Mouse (Mus musculus) liver, postnatal 0 days (tissue): Measurements from ENCODE around the gene Pten. TPM values are rescaled to one million over a fixed set of nuclear protein-coding genes. Genes with fewer than 3 reads are reported as not detected.

Experiments
- ATAC-seq: fragments of 200-750 bp; cut with Nextera tagmentation; 2 replicates; pipeline ENCODE4 v1.8.0; 2017; ENCODE audit warnings: mild to moderate bottlenecking, moderate library complexity
- DNase-seq: peaks from one replicate; pipeline ENCODE4 v3.0.0-alpha.2; 2016
- H3K27ac ChIP-seq: fragments of 300-500 bp; sonication (generic); 2 replicates; pipeline ENCODE4 v1.5.1; 2014; ENCODE audit warnings: antibody characterized with exemption, moderate library complexity, mild to moderate bottlenecking, low read depth
- H3K27me3 ChIP-seq: fragments of 300-500 bp; sonication (generic); 2 replicates; pipeline ENCODE4 v1.6.1; 2014; ENCODE audit warnings: low read length, control low read depth, mixed read lengths; ENCODE audit not compliant: insufficient read depth
- H3K36me3 ChIP-seq: fragments of 300-500 bp; sonication (generic); replicated peaks from 2 replicates; pipeline ENCODE4 v1.6.1; 2014; ENCODE audit warnings: mild to moderate bottlenecking, control low read depth, low read length, moderate library complexity, mixed read lengths; ENCODE audit not compliant: insufficient read depth
- H3K4me1 ChIP-seq: fragments of 300-500 bp; sonication (generic); 2 replicates; pipeline ENCODE4 v1.6.1; 2014; ENCODE audit warnings: antibody characterized with exemption, mild to moderate bottlenecking, control low read depth; ENCODE audit not compliant: insufficient read depth
- H3K4me2 ChIP-seq: fragments of 300-500 bp; sonication (generic); 2 replicates; pipeline ENCODE4 v1.6.1; 2014; ENCODE audit warnings: low read depth, mild to moderate bottlenecking, low read length, moderate library complexity, mixed read lengths
- H3K4me3 ChIP-seq: fragments of 300-500 bp; sonication (generic); 2 replicates; pipeline ENCODE4 v1.5.1; 2014; ENCODE audit warnings: low read depth, low read length
- H3K9ac ChIP-seq: fragments of 300-500 bp; sonication (generic); replicated peaks from 2 replicates; pipeline ENCODE4 v1.6.1; 2014; ENCODE audit warnings: mild to moderate bottlenecking, moderate library complexity
- H3K9me3 ChIP-seq: fragments of 300-500 bp; sonication (generic); 2 replicates; pipeline ENCODE4 v1.6.1; 2016; ENCODE audit warnings: mild to moderate bottlenecking, control low read depth, low read length, mixed read lengths
- CTCF ChIP-seq: sonication (generic); IDR thresholded peaks from 2 replicates; pipeline ENCODE4 v1.5.1; 2016; ENCODE audit warnings: antibody characterized with exemption, low read depth
- EP300 ChIP-seq: IDR thresholded peaks from 2 replicates; pipeline ENCODE4 v1.6.1; 2016; ENCODE audit warnings: antibody characterized with exemption, low read depth, mild to moderate bottlenecking
- WGBS: fragments of 180-500 bp; shearing (Covaris S2); extraction: QIAGEN DNeasy Blood & Tissue Kit; methylation state at CpG from one replicate; pipeline ENCODE4 v1.1.7; 2014; ENCODE audit not compliant: insufficient replicate concordance; 5-methylcytosine and 5-hydroxymethylcytosine counted together
- polyA plus RNA-seq: library from polyadenylated mRNA; unstranded; fragments of >200 nt; fragmentation: Nextera tagmentation; extraction: Ambion mirVana; gene quantifications from 2 replicates; pipeline ENCODE4 v1.2.1, GENCODE M21; 2015

The Pten gene
- 5.1 and 5.9 TPM in 2 replicates for polyA plus RNA-seq

DNA sequence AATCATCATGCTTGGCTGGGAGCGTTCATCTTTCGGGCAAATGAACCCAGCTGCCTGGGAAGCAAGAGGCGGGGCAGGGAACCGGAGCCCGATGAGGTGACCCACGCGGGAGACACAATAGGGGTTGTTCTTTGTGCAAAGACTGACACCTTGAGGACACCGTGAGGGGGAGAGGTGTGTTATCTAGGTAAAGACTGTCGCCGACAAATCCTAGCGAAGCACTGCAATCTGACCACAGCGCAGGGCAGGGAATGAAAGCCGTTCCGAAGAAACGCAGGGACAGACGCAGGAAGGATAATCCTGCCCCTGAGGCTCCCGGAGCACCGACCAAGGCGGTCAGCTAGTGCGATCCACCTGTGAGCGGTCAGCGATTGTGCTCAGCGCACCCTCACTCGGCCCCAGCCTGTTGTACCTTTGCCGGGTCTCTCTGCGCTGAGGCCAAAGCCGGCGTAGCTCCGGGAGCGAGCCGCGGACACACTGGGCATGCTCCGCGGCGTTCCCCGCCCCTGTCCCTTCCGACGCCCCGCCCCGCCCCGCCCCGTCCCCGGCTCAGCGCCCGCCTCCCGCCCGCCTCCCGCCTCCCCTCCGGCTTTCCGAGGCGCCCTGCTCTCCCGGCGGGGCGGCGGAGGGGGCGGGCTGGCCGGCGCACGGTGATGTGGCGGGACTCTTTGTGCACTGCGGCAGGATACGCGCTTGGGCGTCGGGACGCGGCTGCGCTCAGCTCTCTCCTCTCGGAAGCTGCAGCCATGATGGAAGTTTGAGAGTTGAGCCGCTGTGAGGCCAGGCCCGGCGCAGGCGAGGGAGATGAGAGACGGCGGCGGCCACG is at the start of gene Pten:
Pten (plus strand) TSS at position 598 of the 826 bp plus-strand sequence.
- peaks cover 17% of the 10 kb centered on the region for H3K4me1 ChIP-seq
- no peaks in the 10 kb centered on the region for H3K36me3 ChIP-seq
- WGBS: under 1% methylated on average over 42 of the region's 77 CpGs
- DNase-seq (peak; percentile 97), ATAC-seq (peak; percentile 81)
- peak within 1 kb of the TSS; percentile 97 for H3K27ac ChIP-seq
- H3K4me3 ChIP-seq: peak within 1 kb of the TSS; percentile 93
- no peaks in the 10 kb centered on the region for H3K9me3 ChIP-seq
- H3K9ac ChIP-seq: peak within 1 kb of the TSS; percentile 95
- H3K4me2 ChIP-seq: peak within 1 kb of the TSS; percentile 100
- no peaks in the 10 kb centered on the region for H3K27me3 ChIP-seq
- TF ChIP-seq CTCF (0 out of 2 replicates have a peak, but pooled peaks have one; percentile 0), EP300 (no peak)

DNA sequence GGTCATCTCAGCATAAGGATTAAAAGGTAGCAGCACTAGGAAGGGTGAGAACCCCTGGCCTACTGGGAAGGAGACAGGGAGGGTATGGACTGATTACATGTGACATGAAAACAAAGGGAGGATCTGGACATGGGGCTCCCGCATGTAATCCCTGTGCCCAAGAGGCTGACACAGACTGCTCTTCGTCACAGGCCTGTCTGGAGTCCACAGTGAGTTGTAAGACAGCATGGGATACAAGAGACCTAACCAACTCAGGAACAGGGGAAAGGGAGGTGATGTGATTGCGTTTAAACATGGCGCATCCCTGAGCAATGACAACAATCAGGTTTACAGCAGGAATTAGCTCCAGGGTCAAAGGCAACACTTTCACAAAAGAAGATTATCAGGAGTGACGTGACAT is 48.3 kb upstream of the Pten start:
- TF ChIP-seq EP300 (no peak), CTCF (no peak)
- ATAC-seq (no peak), DNase-seq (no peak)
- H3K4me1 ChIP-seq: peaks cover 12% of the 10 kb centered on the region
- no peak overlapping the region for H3K4me2 ChIP-seq
- WGBS: 93% methylated on average over 5 of the region's 5 CpGs
- no peak overlapping the region for H3K4me3 ChIP-seq
- no peaks in the 10 kb centered on the region for H3K9me3 ChIP-seq
- H3K27ac ChIP-seq: no peak overlapping the region
- peaks cover 9% of the 10 kb centered on the region for H3K36me3 ChIP-seq
- H3K27me3 ChIP-seq: no peaks in the 10 kb centered on the region
- no peak overlapping the region for H3K9ac ChIP-seq

DNA sequence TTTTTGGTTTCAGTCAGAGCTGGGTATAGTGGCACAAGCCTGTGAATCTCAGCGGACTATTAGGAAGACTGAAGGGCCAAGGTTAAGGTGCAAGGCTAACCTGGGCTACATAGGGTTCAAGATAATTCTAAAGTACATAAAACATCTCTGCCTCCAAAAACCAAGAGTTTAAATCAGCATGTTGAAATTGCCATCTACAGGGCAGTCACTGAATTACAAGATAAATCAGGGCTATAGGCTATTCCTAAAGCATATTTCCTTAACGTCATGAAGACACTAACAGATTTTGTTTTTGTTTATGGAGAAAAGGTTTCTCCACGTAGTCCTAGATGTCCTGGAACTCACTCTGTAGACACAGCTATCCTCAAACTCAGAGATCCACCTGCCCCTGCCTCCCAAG is 47.0 kb upstream of the Pten start:
- Histone ChIP-seq H3K4me3 (no peak overlapping the region), H3K36me3 (peaks cover 2% of the 10 kb centered on the region), H3K4me1 (peaks cover 12% of the 10 kb centered on the region), H3K9ac (no peak overlapping the region), H3K27ac (no peak overlapping the region), H3K27me3 (no peaks in the 10 kb centered on the region), H3K9me3 (no peaks in the 10 kb centered on the region), H3K4me2 (no peak overlapping the region)
- no peak for DNase-seq
- peak; percentile 59 for TF ChIP-seq CTCF
- TF ChIP-seq EP300: no peak
- ATAC-seq: no peak
- 48% methylated on average over 3 of the region's 3 CpGs for WGBS

DNA sequence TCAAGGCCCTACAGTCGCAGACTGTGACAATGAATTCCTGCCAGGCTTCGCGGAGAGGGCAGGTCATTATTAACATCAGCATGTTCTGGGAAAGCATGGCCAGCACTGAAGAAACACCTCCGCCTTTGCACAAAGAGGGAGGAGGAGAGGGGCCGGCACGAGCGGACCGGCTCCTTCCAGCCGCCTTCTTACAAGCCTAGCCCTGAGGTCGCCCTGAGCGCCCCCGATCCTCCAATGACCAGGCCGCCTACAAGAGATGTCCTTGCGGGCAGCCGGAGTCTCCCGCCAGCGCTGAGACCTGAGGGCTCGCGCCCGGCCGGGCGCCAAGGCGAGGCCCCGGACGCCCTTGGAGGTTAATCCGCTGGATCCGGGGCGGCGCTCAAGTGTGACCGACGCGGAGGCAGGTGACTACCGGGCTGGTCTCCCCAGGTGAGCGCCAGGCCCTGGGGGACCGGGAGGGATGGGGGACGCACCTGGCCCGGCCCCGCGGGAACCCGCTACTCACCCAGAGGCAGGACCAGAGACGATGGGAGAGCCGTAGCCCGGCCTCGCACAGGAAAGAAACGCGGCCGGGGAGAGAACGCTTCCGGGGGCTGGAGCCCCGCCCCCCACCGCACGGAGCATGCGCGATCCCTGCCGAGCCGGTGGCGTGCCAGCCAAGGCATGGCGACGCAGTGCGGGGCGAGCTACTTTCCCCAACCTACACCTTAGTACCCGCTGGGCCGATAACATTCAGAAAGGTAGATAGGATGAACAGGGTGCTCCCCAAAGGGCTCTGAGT is 45.3 kb upstream of the Pten start:
- peak; percentile 97 for ATAC-seq
- H3K4me3 ChIP-seq: peak overlapping the region; percentile 67
- under 1% methylated on average over 63 of the region's 63 CpGs for WGBS

DNA sequence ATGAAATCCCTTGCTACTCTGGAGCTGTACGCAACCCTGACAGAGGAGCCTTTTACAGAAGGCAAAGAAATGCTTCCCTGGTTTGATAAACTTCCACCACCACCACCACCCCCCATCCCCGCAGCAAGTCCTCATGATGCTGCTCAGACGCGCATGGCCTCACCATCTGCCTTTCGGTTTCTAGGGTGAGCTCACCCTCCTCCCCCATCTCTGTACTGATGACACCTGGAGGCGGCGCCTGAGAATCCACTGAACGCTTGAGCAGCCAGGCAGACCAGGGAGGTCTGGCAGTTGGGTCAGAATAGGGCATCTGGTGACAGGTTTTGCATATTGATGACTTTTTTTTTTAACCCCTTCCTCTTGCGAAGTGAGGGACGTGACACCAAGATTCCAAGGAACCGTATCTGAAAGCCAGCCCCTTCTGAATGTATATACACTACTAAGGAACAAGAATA is 44.7 kb upstream of the Pten start:
- Histone ChIP-seq H3K4me2 (peak overlapping the region; percentile 83), H3K4me3 (peak overlapping the region; percentile 67), H3K9ac (peak overlapping the region; percentile 76), H3K9me3 (no peaks in the 10 kb centered on the region), H3K27ac (peak overlapping the region; percentile 89), H3K36me3 (no peaks in the 10 kb centered on the region), H3K4me1 (peaks cover 12% of the 10 kb centered on the region), H3K27me3 (no peaks in the 10 kb centered on the region)
- 2% methylated on average over 11 of the region's 11 CpGs for WGBS
- ATAC-seq (peak; percentile 90), DNase-seq (peak; percentile 86)
- TF ChIP-seq CTCF (peak; percentile 49), EP300 (peak; percentile 70)

More for the DNA sequence above, 45.3 kb upstream of the Pten start:
- Histone ChIP-seq H3K27ac (peak overlapping the region; percentile 89), H3K27me3 (no peaks in the 10 kb centered on the region), H3K36me3 (no peaks in the 10 kb centered on the region), H3K9ac (peak overlapping the region; percentile 76), H3K9me3 (no peaks in the 10 kb centered on the region), H3K4me1 (peaks cover 12% of the 10 kb centered on the region), H3K4me2 (peak overlapping the region; percentile 83)
- DNase-seq: peak; percentile 94
- TF ChIP-seq EP300 (no peak), CTCF (no peak)

DNA sequence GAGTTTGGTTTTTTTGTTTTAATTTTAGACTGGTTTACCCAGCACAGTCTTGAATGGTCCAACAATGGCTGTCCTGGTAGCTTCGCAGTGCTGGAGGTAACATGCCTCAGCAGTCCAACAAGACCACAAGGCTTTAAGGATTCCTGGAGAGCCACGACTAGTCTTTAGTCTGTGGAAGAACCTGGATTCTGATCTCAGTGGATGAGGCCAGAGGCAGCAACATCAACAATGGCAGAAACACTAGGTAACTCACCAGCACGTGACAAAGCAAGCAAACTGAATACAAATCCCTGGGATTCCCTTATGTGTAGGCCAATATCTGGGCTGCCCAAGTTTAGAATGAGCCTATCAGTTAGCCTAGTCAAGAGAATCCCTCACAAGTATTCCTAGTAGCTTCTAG is 43.8 kb upstream of the Pten start:
- H3K4me3 ChIP-seq: no peak overlapping the region

More for the DNA sequence above, 43.8 kb upstream of the Pten start:
- TF ChIP-seq CTCF (no peak), EP300 (no peak)
- ATAC-seq (no peak), DNase-seq (no peak)
- no peaks in the 10 kb centered on the region for H3K36me3 ChIP-seq
- H3K27ac ChIP-seq: no peak overlapping the region
- no peaks in the 10 kb centered on the region for H3K27me3 ChIP-seq
- 73% methylated on average over 3 of the region's 3 CpGs for WGBS
- peaks cover 12% of the 10 kb centered on the region for H3K4me1 ChIP-seq
- no peak overlapping the region for H3K4me2 ChIP-seq
- H3K9me3 ChIP-seq: no peaks in the 10 kb centered on the region
- H3K9ac ChIP-seq: no peak overlapping the region
